Mouse (Mus musculus): ENCODE results near the gene Slc30a7.

DNA sequence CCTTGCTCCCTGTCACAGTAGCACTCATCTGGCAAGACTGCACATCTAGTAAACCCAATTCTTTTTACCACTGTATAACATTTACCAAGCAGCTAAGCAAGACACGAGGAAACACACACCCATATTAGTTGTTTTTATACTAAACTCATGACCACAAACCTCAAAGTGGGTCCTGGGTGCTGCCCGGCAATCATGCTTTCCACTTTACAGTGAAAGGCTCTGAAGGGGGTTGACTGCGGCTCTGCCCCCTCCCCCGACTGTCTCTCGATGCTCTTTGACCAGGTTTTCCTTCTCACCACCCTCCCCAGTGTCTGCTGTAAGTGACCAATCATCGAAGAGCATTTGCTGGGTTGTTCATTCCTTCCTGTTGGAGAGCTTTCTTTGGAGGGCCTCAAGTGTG lies 33.0 kb downstream of the Slc30a7 start:
- TF ChIP-seq EP300 (IDR thresholded peaks at IDR 0.05; ENCODE audit: low read depth in 1 of 2, low read length in 2 of 2) (no peak), SMC3 (IDR thresholded peaks at IDR 0.05; ENCODE audit: low read depth, low read length) (no peak), POLR2A (IDR thresholded peaks at IDR 0.05; ENCODE audit: control insufficient read depth in 1 of 2, insufficient read depth in 1 of 2, low read depth in 1 of 2, low read length in 2 of 2, poor library complexity in 1 of 2) (no peak), CTCF (IDR thresholded peaks at IDR 0.05 in 2 of 3, conservative IDR thresholded peaks at IDR 0.05 in 1 of 3; ENCODE audit: control insufficient read depth in 1 of 3, insufficient read depth in 1 of 3, low read depth in 2 of 3, low read length in 3 of 3, poor library complexity in 1 of 3, severe bottlenecking in 1 of 3) (no peak), RAD21 (IDR thresholded peaks at IDR 0.05; ENCODE audit: low read depth, low read length) (no peak), GATA1 (IDR thresholded peaks at IDR 0.05; ENCODE audit: low read depth, low read length) (no peak), ZMIZ1 (IDR thresholded peaks at IDR 0.05; ENCODE audit: low read depth, low read length) (no peak), MXI1 (IDR thresholded peaks at IDR 0.05; ENCODE audit: low read depth, low read length) (no peak), MAFK (IDR thresholded peaks at IDR 0.05; ENCODE audit: borderline replicate concordance, low read depth, low read length) (no peak), MAZ (IDR thresholded peaks at IDR 0.05; ENCODE audit: low read depth, low read length) (no peak), MAX (IDR thresholded peaks at IDR 0.05; ENCODE audit: low read length) (no peak), SIN3A (IDR thresholded peaks at IDR 0.05; ENCODE audit: low read length) (no peak), CHD2 (IDR thresholded peaks at IDR 0.05; ENCODE audit: low read length) (no peak), NELFE (IDR thresholded peaks at IDR 0.05; ENCODE audit: low read depth, low read length) (no peak)

Measured in MEL (cell line).